Mouse (Mus musculus): ENCODE data around the gene Igfbp2.

DNA sequence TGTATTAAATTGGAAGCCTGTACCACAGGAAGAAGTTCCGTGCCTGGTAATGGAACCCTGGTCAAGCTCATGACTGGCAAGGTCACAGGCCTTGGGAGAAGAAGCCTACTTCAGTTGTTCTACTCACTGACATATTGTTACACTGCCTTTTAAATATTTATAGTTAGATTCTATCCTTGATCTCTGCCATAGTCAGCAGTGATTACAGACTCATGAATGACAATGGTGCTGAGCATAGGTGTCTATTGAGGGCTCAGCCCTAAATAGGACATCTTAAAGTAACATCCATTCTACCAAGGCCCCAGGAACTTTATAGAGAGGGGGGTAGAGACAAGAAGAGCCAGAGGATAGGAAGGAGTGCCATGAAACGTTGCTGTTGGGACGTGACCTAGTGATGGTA lies 13.2 kb upstream of the Igfbp2 start:
- no peak for TF ChIP-seq CTCF (IDR thresholded peaks at IDR 0.05; ENCODE audit: control insufficient read depth, insufficient read depth, insufficient read length)
- TF ChIP-seq MAX (IDR thresholded peaks at IDR 0.05): no peak
- no peak for TF ChIP-seq MYOG (IDR thresholded peaks at IDR 0.05; ENCODE audit: control insufficient read depth, extremely low read depth, insufficient read length)
- no peak for TF ChIP-seq MYOD1 (IDR thresholded peaks at IDR 0.05; ENCODE audit: control insufficient read depth, insufficient read length, low read depth)
- TF ChIP-seq CEBPB (IDR thresholded peaks at IDR 0.05; ENCODE audit: low read depth): no peak
- TF ChIP-seq FOSL1 (IDR thresholded peaks at IDR 0.05; ENCODE audit: insufficient read depth, low read length, poor library complexity, severe bottlenecking): no peak

Measured in C2C12 (cell line).